Mouse (Mus musculus): ENCODE results near the gene Rftn2. TPM values are rescaled to one million over a fixed set of nuclear protein-coding genes. Genes with fewer than 3 reads are reported as not detected.

Gene Rftn2
- 20.3 and 20.6 TPM in 2 replicates for polyA plus RNA-seq (2014; fragmentation: Nextera tagmentation; extraction: Ambion mirVana)

DNA sequence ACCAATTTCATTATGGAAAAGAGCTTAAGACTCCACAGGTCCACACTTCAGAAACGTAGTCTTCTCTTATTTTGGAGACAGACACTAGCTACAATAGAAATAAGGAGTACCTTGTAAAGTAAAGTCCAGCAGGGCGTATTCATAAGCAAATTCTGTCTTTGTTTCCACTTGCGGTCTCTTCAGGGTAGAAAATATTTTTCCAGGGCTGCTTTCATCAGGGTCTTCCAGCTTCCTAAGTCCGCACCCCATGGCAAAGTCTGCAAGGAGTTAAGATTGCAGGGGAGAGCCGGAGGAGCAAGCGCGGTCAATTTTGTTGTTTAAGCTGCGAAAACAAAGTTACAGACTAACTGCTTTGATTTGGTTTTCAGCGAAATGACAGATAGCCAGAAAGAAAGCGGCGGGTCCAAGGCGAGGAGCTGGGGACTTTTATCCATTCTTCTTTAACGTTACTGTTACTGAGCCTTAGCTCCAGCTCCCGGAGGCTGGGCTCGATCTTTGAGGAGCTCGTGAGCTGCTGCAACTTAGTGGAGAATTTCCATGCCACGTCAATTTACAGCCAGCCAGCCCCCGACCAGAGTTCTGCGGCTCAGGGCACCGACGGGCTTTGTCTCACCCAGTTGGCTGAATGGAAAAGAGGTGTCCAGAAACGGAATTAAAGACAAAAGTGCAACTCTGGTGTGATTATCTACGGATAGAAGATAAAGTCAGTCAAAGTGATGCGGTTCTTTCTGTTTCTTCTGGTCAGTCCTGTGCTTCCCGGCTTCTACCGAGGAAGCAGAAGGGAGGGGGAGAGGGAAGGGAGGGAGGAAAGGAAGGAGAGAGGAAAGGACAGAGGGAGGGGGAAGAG, at the start of gene Rftn2:
TSS of gene Rftn2 (minus strand) at position 772 of the 847 bp plus-strand sequence.
- Histone ChIP-seq H3K27me3 (replicated peaks; ENCODE audit: control insufficient read depth, insufficient read depth, low read length) (no peaks in the 10 kb centered on the region), H3K9me3 (ENCODE audit: control insufficient read depth, low read length) (no peaks in the 10 kb centered on the region), H3K9ac (ENCODE audit: low read depth, low read length) (peak within 1 kb of the TSS; percentile 77), H3K4me2 (ENCODE audit: low read depth, low read length) (peak within 1 kb of the TSS; percentile 56), H3K4me3 (ENCODE audit: low read depth, low read length) (peak within 1 kb of the TSS; percentile 59), H3K27ac (replicated peaks; ENCODE audit: low read depth, low read length) (peak within 1 kb of the TSS; percentile 91), H3K36me3 (ENCODE audit: control insufficient read depth, insufficient read depth, low read length) (no peaks in the 10 kb centered on the region), H3K4me1 (ENCODE audit: control insufficient read depth, insufficient read depth, low read length) (peaks cover 7% of the 10 kb centered on the region; the same call in 1 of the 2 replicates)
- DNase-seq (ENCODE audit: low spot score) (peak; percentile 72), ATAC-seq (ENCODE audit: low read depth) (peak; percentile 77)
- 2% methylated on average over 26 of the region's 26 CpGs for WGBS

DNA sequence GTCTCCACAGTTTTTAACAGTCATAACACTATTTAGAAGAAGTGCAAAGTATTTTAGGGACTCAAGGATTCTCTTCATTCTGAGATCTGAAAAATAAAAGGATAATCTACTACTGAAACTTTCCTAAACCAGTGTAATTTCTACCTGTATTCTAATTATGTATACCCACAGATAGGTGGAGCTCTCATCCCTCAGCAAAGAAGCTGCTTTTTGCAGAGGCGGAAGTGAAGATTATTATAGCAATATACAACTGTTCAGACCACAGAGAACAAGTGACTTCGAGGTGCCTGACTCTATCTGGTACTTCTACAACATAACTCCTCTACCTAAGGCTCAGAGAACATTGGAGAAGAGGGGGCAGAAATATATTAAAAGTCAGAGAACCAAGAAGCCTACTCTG, 38.9 kb upstream of the Rftn2 start:
- WGBS, result 70% methylated on average over 2 of the region's 2 CpGs
- H3K36me3 ChIP-seq (ENCODE audit: control insufficient read depth, insufficient read depth, low read length), result no peaks in the 10 kb centered on the region
- H3K4me3 ChIP-seq (ENCODE audit: low read depth, low read length), result no peak overlapping the region
- H3K27me3 ChIP-seq (replicated peaks; ENCODE audit: control insufficient read depth, insufficient read depth, low read length), result no peaks in the 10 kb centered on the region
- H3K9ac ChIP-seq (ENCODE audit: low read depth, low read length), result no peak overlapping the region
- no peak overlapping the region for H3K27ac ChIP-seq (replicated peaks; ENCODE audit: low read depth, low read length)
- no peaks in the 10 kb centered on the region for H3K4me1 ChIP-seq (ENCODE audit: control insufficient read depth, insufficient read depth, low read length)
- DNase-seq (ENCODE audit: low spot score) (no peak), ATAC-seq (ENCODE audit: low read depth) (no peak)
- H3K9me3 ChIP-seq (ENCODE audit: control insufficient read depth, low read length), result no peaks in the 10 kb centered on the region
- no peak overlapping the region for H3K4me2 ChIP-seq (ENCODE audit: low read depth, low read length)

DNA sequence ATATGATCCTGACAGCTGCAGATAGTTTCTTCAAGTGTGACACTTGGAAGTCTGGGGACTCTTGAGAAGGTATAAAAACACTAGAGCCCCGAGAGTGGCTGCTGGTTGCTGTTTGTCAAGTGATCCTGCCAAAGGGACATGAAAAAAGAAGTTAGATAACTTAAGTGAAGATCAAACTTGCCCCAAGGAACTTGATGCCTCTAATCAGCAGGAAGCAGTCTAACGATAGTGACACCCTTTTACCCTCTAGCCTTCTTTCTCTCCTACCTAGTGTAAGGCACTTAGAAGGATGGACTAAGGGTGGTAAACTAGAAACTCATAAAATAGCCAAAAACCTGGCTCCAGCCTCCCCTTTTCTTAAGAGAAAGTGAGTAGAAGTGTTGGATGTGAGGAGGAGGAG, 37.8 kb upstream of the Rftn2 start:
- DNase-seq (ENCODE audit: low spot score) (no peak), ATAC-seq (ENCODE audit: low read depth) (no peak)
- no peak overlapping the region for H3K27ac ChIP-seq (replicated peaks; ENCODE audit: low read depth, low read length)
- H3K4me3 ChIP-seq (ENCODE audit: low read depth, low read length), result no peak overlapping the region
- no peaks in the 10 kb centered on the region for H3K4me1 ChIP-seq (ENCODE audit: control insufficient read depth, insufficient read depth, low read length)
- no peaks in the 10 kb centered on the region for H3K36me3 ChIP-seq (ENCODE audit: control insufficient read depth, insufficient read depth, low read length)
- H3K9ac ChIP-seq (ENCODE audit: low read depth, low read length), result no peak overlapping the region
- WGBS, result 47% methylated on average over 2 of the region's 2 CpGs
- H3K27me3 ChIP-seq (replicated peaks; ENCODE audit: control insufficient read depth, insufficient read depth, low read length), result no peaks in the 10 kb centered on the region
- no peak overlapping the region for H3K4me2 ChIP-seq (ENCODE audit: low read depth, low read length)
- H3K9me3 ChIP-seq (ENCODE audit: control insufficient read depth, low read length), result no peaks in the 10 kb centered on the region

DNA sequence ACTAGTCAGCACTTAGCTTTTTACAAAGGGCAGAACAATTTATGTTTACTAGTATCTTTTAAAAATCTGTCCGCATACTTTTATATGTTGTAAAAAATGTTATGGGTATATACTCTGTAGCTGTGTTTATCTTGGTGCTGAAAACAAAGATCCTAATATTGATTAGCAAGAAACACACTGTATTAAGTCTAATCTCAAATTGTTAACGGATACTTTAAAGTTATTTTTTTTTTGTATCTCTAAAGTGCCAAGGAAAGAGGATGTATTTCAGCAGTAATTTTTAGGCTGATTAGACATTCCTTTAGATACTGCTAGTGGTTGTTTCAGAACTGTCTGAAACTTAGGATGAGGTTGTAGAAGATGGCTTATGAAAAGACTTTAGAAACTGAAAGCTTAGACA, 19.8 kb upstream of the Rftn2 start:
- no peak for ATAC-seq (ENCODE audit: low read depth)

DNA sequence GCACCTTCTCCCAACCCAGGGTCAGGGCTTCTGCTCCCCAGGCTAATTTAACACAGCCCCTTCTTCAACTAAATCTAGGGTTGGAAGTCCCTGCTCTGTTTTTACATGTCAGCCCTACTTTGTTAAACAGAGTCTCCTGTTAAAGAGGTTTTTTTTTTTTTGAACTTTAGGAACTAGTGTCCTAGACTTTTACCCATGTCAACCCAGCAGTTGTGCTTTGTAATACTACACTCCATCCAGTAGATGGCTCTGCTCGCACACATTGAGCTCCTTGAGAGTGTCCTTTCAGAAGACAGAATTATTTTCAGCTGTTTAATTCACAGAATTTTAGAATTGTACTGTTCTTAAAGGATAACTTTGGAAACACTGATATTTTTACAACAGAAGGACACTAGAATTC, 12.7 kb upstream of the Rftn2 start:
- no peaks in the 10 kb centered on the region for H3K9me3 ChIP-seq (ENCODE audit: control insufficient read depth, low read length)
- 0% methylated on average over 1 of the region's 1 CpGs for WGBS
- no peak for ATAC-seq (ENCODE audit: low read depth)
- no peak overlapping the region; the same call in 1 of the 2 replicates for H3K9ac ChIP-seq (ENCODE audit: low read depth, low read length)
- H3K4me1 ChIP-seq (ENCODE audit: control insufficient read depth, insufficient read depth, low read length), result peaks cover 25% of the 10 kb centered on the region
- H3K4me3 ChIP-seq (ENCODE audit: low read depth, low read length), result peak overlapping the region; percentile 87
- no peaks in the 10 kb centered on the region for H3K36me3 ChIP-seq (ENCODE audit: control insufficient read depth, insufficient read depth, low read length)
- H3K27me3 ChIP-seq (replicated peaks; ENCODE audit: control insufficient read depth, insufficient read depth, low read length), result no peaks in the 10 kb centered on the region
- H3K4me2 ChIP-seq (ENCODE audit: low read depth, low read length), result peak overlapping the region; percentile 89
- DNase-seq (ENCODE audit: low spot score), result peak; percentile 84
- H3K27ac ChIP-seq (replicated peaks; ENCODE audit: low read depth, low read length), result no peak overlapping the region

More for the DNA sequence above, 19.8 kb upstream of the Rftn2 start:
- H3K27ac ChIP-seq (replicated peaks; ENCODE audit: low read depth, low read length), result no peak overlapping the region
- no peaks in the 10 kb centered on the region; the same call in 1 of the 2 replicates for H3K4me1 ChIP-seq (ENCODE audit: control insufficient read depth, insufficient read depth, low read length)
- no peak overlapping the region for H3K4me3 ChIP-seq (ENCODE audit: low read depth, low read length)
- WGBS, result 85% methylated on average over 2 of the region's 2 CpGs
- DNase-seq (ENCODE audit: low spot score), result no peak
- H3K4me2 ChIP-seq (ENCODE audit: low read depth, low read length), result no peak overlapping the region
- H3K9me3 ChIP-seq (ENCODE audit: control insufficient read depth, low read length), result no peaks in the 10 kb centered on the region
- H3K36me3 ChIP-seq (ENCODE audit: control insufficient read depth, insufficient read depth, low read length), result no peaks in the 10 kb centered on the region
- H3K9ac ChIP-seq (ENCODE audit: low read depth, low read length), result no peak overlapping the region
- H3K27me3 ChIP-seq (replicated peaks; ENCODE audit: control insufficient read depth, insufficient read depth, low read length), result no peaks in the 10 kb centered on the region

DNA sequence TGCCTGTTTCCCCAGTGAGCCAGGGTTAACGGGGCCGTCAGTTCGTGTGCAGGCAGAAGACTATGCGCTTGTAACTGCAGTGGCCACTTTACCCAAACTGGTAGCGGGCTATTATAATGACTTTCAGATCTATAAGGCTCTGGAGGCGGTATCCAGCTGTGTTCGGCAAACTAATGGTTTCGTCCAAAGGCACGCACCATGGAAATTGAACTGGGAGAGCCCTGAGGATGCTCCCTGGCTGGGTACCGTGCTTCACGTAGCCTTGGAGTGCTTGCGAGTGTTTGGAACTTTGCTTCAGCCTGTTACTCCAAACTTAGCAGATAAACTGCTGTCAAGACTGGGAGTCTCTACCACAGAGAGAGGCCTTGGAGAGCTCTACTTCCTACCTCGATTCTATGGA, 11.9 kb upstream of the Rftn2 start:
- DNase-seq (ENCODE audit: low spot score), result no peak
- Histone ChIP-seq H3K27me3 (replicated peaks; ENCODE audit: control insufficient read depth, insufficient read depth, low read length) (no peaks in the 10 kb centered on the region), H3K4me2 (ENCODE audit: low read depth, low read length) (peak overlapping the region; percentile 89), H3K9ac (ENCODE audit: low read depth, low read length) (peak overlapping the region; percentile 78), H3K4me3 (ENCODE audit: low read depth, low read length) (peak overlapping the region; percentile 87), H3K4me1 (ENCODE audit: control insufficient read depth, insufficient read depth, low read length) (peaks cover 25% of the 10 kb centered on the region), H3K9me3 (ENCODE audit: control insufficient read depth, low read length) (no peaks in the 10 kb centered on the region), H3K36me3 (ENCODE audit: control insufficient read depth, insufficient read depth, low read length) (no peaks in the 10 kb centered on the region), H3K27ac (replicated peaks; ENCODE audit: low read depth, low read length) (no peak overlapping the region)
- 18% methylated on average over 13 of the region's 13 CpGs for WGBS
- ATAC-seq (ENCODE audit: low read depth), result no peak

DNA sequence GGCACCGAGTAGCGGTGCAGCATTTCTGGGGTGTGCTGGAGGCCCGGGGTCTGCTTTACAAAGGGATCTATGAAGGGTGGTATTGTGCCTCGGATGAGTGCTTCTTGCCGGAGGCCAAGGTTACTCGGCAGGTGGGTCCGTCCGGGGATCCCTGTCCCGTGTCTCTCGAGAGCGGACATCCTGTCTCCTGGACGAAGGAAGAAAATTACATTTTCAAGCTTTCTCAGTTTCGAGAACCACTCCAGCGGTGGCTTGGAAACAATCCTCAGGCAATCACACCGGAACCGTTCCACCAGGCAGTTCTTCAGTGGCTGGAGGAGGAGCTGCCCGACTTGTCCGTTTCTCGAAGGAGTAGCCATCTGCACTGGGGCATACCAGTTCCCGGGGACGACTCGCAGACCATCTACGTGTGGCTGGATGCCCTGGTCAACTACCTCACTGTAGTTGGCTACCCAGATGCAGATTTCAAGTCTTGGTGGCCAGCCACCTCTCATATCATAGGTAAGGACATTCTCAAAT, 11.1 kb upstream of the Rftn2 start:
- Histone ChIP-seq H3K9ac (ENCODE audit: low read depth, low read length) (peak overlapping the region; percentile 78), H3K36me3 (ENCODE audit: control insufficient read depth, insufficient read depth, low read length) (no peaks in the 10 kb centered on the region), H3K9me3 (ENCODE audit: control insufficient read depth, low read length) (no peaks in the 10 kb centered on the region), H3K4me3 (ENCODE audit: low read depth, low read length) (peak overlapping the region; percentile 87), H3K27ac (replicated peaks; ENCODE audit: low read depth, low read length) (peak overlapping the region; percentile 55), H3K27me3 (replicated peaks; ENCODE audit: control insufficient read depth, insufficient read depth, low read length) (no peaks in the 10 kb centered on the region), H3K4me1 (ENCODE audit: control insufficient read depth, insufficient read depth, low read length) (peaks cover 25% of the 10 kb centered on the region), H3K4me2 (ENCODE audit: low read depth, low read length) (peak overlapping the region; percentile 89)
- no peak; the same call in 1 of the 2 replicates for ATAC-seq (ENCODE audit: low read depth)
- no peak for DNase-seq (ENCODE audit: low spot score)
- under 1% methylated on average over 23 of the region's 23 CpGs for WGBS

DNA sequence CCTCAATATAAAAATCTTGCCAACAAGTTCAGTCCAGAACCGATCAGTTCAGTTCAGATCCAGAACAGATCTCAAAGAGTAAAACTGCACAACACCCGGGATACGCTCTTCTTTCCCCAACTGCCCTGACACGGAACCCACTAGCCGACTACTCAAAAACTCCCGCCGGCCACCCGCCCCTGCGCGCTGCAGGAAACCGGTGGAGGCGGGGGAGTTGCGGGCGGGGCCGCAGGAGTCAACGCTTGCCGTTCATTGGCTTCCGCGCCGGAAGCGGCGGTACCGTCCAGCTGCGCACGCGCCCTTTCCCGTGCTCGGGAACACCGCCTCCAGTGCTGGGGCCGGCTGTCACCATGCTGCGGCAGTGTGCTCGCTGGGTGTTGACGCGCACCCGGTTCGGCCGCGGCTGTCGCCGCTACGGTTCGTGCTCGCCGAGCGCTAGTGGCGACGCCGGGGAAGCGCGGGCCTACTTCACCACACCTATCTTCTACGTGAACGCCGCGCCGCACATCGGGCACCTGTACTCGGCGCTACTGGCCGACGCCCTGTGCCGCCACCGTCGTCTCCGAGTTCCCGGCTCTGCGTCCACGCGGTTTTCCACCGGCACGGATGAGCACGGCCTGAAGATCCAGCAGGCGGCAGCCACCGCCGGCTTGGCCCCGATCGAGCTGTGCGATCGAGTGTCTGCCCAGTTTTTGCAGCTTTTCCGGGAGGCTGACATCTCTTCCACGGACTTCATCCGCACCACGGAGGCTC, 10.5 kb upstream of the Rftn2 start, which contains the start of gene Mars2:
TSS of gene Mars2 (plus strand) at position 288 of the 753 bp plus-strand sequence.
- Histone ChIP-seq H3K4me2 (ENCODE audit: low read depth, low read length) (peak within 1 kb of the TSS; percentile 89), H3K27ac (replicated peaks; ENCODE audit: low read depth, low read length) (peak within 1 kb of the TSS; percentile 55), H3K9me3 (ENCODE audit: control insufficient read depth, low read length) (no peaks in the 10 kb centered on the region), H3K9ac (ENCODE audit: low read depth, low read length) (peak within 1 kb of the TSS; percentile 78), H3K4me1 (ENCODE audit: control insufficient read depth, insufficient read depth, low read length) (peaks cover 25% of the 10 kb centered on the region), H3K36me3 (ENCODE audit: control insufficient read depth, insufficient read depth, low read length) (no peaks in the 10 kb centered on the region), H3K27me3 (replicated peaks; ENCODE audit: control insufficient read depth, insufficient read depth, low read length) (no peaks in the 10 kb centered on the region), H3K4me3 (ENCODE audit: low read depth, low read length) (peak within 1 kb of the TSS; percentile 87)
- peak; percentile 98 for DNase-seq (ENCODE audit: low spot score)
- under 1% methylated on average over 65 of the region's 82 CpGs for WGBS
- ATAC-seq (ENCODE audit: low read depth), result peak; percentile 100
